Mouse (Mus musculus) liver, embryonic 11.5 days (tissue): ENCODE data around the gene Srcin1. TPM values are rescaled to one million over a fixed set of nuclear protein-coding genes. Genes with fewer than 3 reads are reported as not detected.

Experiments used
- ATAC-seq: fragments of 200-750 bp; cut with Nextera tagmentation; replicated peaks from 2 replicates; pipeline ENCODE4 v1.8.0; 2017; ENCODE audit warnings: moderate number of reproducible peaks, mild to moderate bottlenecking, moderate TSS enrichment, moderate library complexity; ENCODE audit not compliant: low FRiP score
- DNase-seq: peaks from one replicate; pipeline ENCODE4 v3.0.0-alpha.2; 2017; ENCODE audit warnings: low spot score
- H3K27ac ChIP-seq: fragments of 300-500 bp; sonication (generic); 2 replicates; pipeline ENCODE4 v1.5.1; 2014; ENCODE audit warnings: mild to moderate bottlenecking, low read depth, low read length, control low read depth
- H3K27me3 ChIP-seq: fragments of 300-500 bp; sonication (generic); replicated peaks from 2 replicates; pipeline ENCODE4 v1.6.1; 2014; ENCODE audit warnings: low read length, mixed read lengths; ENCODE audit not compliant: control insufficient read depth, insufficient read depth
- H3K36me3 ChIP-seq: fragments of 300-500 bp; sonication (generic); 2 replicates; pipeline ENCODE4 v1.6.1; 2014; ENCODE audit warnings: mild to moderate bottlenecking, low read length, moderate library complexity, mixed read lengths; ENCODE audit not compliant: control insufficient read depth, insufficient read depth
- H3K4me1 ChIP-seq: fragments of 300-500 bp; sonication (generic); replicated peaks from 2 replicates; pipeline ENCODE4 v1.6.1; 2014; ENCODE audit warnings: low read length, mixed read lengths; ENCODE audit not compliant: control insufficient read depth, insufficient read depth
- H3K4me2 ChIP-seq: fragments of 300-500 bp; sonication (generic); 2 replicates; pipeline ENCODE4 v1.6.1; 2014; ENCODE audit warnings: mild to moderate bottlenecking, control low read depth, moderate library complexity
- H3K4me3 ChIP-seq: fragments of 300-500 bp; sonication (generic); 2 replicates; pipeline ENCODE4 v1.5.1; 2014; ENCODE audit warnings: low read depth, low read length, control low read depth
- H3K9ac ChIP-seq: fragments of 300-500 bp; sonication (generic); 2 replicates; pipeline ENCODE4 v1.6.1; 2014; ENCODE audit warnings: low read depth, low read length, control low read depth
- H3K9me3 ChIP-seq: fragments of 300-500 bp; sonication (generic); 2 replicates; pipeline ENCODE4 v1.6.1; 2016; ENCODE audit warnings: low read length, inconsistent platforms, mixed read lengths; ENCODE audit not compliant: control insufficient read depth
- WGBS: fragments of 180-500 bp; shearing (Covaris S2); extraction: QIAGEN DNeasy Blood & Tissue Kit; methylation state at CpG from one replicate; pipeline ENCODE4 v1.1.7; 2014; 5-methylcytosine and 5-hydroxymethylcytosine counted together
- polyA plus RNA-seq: library from polyadenylated mRNA; unstranded; fragments of >200 nt; fragmentation: Nextera tagmentation; extraction: Ambion mirVana; gene quantifications from 2 replicates; pipeline ENCODE4 v1.2.1, GENCODE M21; 2014

Gene Srcin1
- polyA plus RNA-seq = 0.13 and 0.14 TPM in 2 replicates

- no peak for ATAC-seq
- H3K4me2 ChIP-seq = peak within 1 kb of the TSS; percentile 94
These were observed at the start of gene Srcin1 for GRCm38 (mm10) chr11:97576136-97576906. Gene Srcin1, minus strand, starts transcription at chr11:97576186.

DNA sequence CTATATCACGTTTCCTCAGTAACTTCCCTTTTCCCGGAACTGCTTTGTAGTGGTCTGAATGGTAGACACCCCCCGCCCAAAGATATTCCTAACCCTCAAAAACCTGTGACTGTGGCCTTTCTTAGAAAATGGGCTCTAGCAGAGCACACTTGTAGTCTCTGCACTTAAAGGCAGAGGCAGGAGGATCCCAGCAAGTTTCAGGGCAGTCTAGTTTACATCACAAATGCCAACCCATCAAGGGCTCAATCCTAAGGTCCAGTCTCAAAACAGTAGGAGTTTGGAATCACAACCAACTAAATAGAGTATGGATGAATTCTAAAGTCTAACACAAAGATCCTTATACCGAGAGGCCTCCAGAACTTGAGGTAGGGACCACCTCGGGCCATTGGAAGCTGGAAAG, 49.6 kb upstream of the Srcin1 start:
- Histone ChIP-seq H3K27me3 (peaks cover 72% of the 10 kb centered on the region), H3K4me2 (no peak overlapping the region), H3K36me3 (no peaks in the 10 kb centered on the region), H3K9ac (no peak overlapping the region), H3K9me3 (no peaks in the 10 kb centered on the region), H3K27ac (no peak overlapping the region), H3K4me1 (peaks cover 28% of the 10 kb centered on the region), H3K4me3 (no peak overlapping the region)
- ATAC-seq = no peak
- 55% methylated on average over 5 of the region's 5 CpGs for WGBS
- DNase-seq = no peak

More at GRCm38 (mm10) chr11:97576136-97576906, at the start of gene Srcin1:
- 27% methylated on average over 9 of the region's 9 CpGs for WGBS
- Histone ChIP-seq H3K36me3 (no peaks in the 10 kb centered on the region), H3K27me3 (peaks cover 68% of the 10 kb centered on the region), H3K27ac (no peak within 1 kb of the TSS), H3K4me1 (peaks cover 11% of the 10 kb centered on the region; the same call in 1 of the 2 replicates), H3K9me3 (no peaks in the 10 kb centered on the region), H3K9ac (no peak within 1 kb of the TSS), H3K4me3 (peak within 1 kb of the TSS; percentile 60)
- no peak for DNase-seq

DNA sequence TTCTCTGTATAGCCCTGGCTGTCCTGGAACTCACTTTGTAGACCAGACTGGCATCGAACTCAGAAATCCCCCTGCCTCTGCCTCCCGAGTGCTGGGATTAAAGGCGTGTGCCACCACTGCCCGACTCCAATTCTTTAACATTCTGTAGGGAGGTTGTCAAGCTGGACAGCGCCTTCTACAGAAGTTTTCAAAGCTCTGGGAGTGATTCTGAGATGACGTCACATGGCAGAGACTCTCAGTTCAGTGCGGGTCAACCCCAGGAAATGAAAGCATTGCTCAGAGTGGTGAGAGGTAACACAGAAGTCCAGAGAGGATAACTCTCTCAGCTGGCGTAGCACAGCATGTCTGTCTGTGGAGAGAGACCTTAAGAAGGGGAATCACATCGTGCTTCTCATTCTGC, 47.2 kb upstream of the Srcin1 start:
- H3K9me3 ChIP-seq = no peaks in the 10 kb centered on the region
- H3K27me3 ChIP-seq = peaks cover 50% of the 10 kb centered on the region
- DNase-seq = no peak
- no peak for ATAC-seq
- no peaks in the 10 kb centered on the region for H3K36me3 ChIP-seq
- WGBS = 56% methylated on average over 9 of the region's 9 CpGs
- H3K4me2 ChIP-seq = no peak overlapping the region
- H3K27ac ChIP-seq = no peak overlapping the region
- no peak overlapping the region for H3K4me3 ChIP-seq
- peaks cover 12% of the 10 kb centered on the region for H3K4me1 ChIP-seq
- H3K9ac ChIP-seq = no peak overlapping the region

DNA sequence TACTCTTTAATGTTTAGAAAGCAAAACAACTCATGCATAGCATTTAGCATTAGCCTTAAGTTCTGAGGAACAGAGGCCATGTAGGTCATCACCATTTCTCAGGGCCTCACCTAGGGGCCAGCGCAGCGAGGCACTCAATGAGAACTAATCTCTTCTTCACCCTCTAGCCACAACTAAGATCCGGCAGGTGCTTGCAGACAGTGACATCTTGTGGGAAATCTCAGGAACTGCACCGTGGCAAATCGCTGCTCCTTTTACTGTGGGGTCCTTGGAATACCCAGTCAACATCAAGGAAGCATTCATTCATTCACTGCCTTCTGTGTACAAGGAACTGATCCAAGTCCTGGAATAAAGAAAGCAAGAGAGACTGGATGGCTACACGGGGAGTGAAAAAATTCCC, 46.5 kb upstream of the Srcin1 start:
- ATAC-seq (no peak), DNase-seq (peak; percentile 56)
- WGBS = 5% methylated on average over 6 of the region's 6 CpGs
- H3K4me1 ChIP-seq = peaks cover 12% of the 10 kb centered on the region
- no peaks in the 10 kb centered on the region for H3K36me3 ChIP-seq
- peaks cover 46% of the 10 kb centered on the region for H3K27me3 ChIP-seq
- H3K9me3 ChIP-seq = no peaks in the 10 kb centered on the region
- no peak overlapping the region for H3K27ac ChIP-seq
- H3K9ac ChIP-seq = no peak overlapping the region
- no peak overlapping the region for H3K4me2 ChIP-seq
- no peak overlapping the region for H3K4me3 ChIP-seq

DNA sequence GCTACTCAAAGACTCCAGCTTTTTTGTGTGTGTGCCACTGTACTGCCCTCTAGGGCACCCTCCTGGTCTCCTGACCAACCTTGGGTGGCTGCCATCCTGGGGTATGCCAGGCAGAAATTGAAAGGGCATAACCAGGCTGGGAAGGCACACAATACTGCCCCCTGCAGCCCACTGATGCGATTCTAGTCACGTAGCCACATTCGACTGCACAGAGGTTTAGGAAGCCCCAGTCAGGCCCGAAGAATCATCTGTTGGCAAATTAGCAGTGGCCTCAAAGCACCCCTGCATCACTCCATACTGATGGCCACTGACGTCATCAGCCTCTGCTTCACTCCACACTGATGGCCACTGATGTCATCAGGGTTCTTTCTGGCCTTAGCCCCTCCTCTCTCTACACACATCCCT, 43.4 kb upstream of the Srcin1 start:
- Histone ChIP-seq H3K27me3 (peaks cover 24% of the 10 kb centered on the region), H3K4me3 (no peak overlapping the region), H3K4me2 (no peak overlapping the region), H3K9ac (no peak overlapping the region), H3K9me3 (no peaks in the 10 kb centered on the region), H3K4me1 (no peaks in the 10 kb centered on the region), H3K27ac (no peak overlapping the region), H3K36me3 (no peaks in the 10 kb centered on the region)
- DNase-seq (no peak), ATAC-seq (no peak)
- 56% methylated on average over 5 of the region's 5 CpGs for WGBS

- no peak overlapping the region for H3K4me3 ChIP-seq
- H3K36me3 ChIP-seq = no peaks in the 10 kb centered on the region
- peaks cover 14% of the 10 kb centered on the region for H3K27me3 ChIP-seq
- no peak overlapping the region for H3K4me2 ChIP-seq
- DNase-seq (no peak), ATAC-seq (no peak)
- WGBS = 48% methylated on average over 11 of the region's 11 CpGs
- no peak overlapping the region for H3K27ac ChIP-seq
- no peak overlapping the region for H3K9ac ChIP-seq
- H3K4me1 ChIP-seq = no peaks in the 10 kb centered on the region
- H3K9me3 ChIP-seq = no peaks in the 10 kb centered on the region
These were observed 42.4 kb upstream of the Srcin1 start for GRCm38 (mm10) chr11:97618368-97618767.

- no peaks in the 10 kb centered on the region for H3K9me3 ChIP-seq
- no peaks in the 10 kb centered on the region for H3K4me1 ChIP-seq
- no peaks in the 10 kb centered on the region for H3K36me3 ChIP-seq
- H3K27ac ChIP-seq = no peak overlapping the region
- no peak for DNase-seq
- no peak overlapping the region for H3K4me3 ChIP-seq
- no peak for ATAC-seq
- H3K4me2 ChIP-seq = no peak overlapping the region
- 70% methylated on average over 4 of the region's 4 CpGs for WGBS
- no peak overlapping the region for H3K9ac ChIP-seq
- peaks cover 15% of the 10 kb centered on the region for H3K27me3 ChIP-seq
These were observed 39.3 kb upstream of the Srcin1 start for GRCm38 (mm10) chr11:97615276-97615675.

DNA sequence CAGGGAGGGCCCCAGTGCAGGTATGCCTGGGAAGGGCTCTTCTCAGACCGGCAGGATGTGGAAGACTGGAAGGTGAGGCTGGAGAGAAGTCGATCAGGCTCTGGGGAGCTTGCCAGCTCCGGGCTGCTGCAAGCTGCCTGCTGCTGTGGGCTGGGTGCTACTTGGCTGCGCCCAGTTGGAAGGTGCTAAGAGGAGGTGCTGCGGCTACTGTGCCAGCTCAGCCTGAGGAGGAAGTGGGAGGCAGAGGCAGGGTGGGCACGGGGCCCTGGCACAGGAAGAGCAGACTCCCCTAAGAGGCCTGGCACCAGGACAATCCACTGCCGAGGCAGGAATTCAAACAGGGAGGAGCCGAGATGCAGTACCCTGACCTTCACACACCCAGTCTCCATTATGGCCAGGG, 35.1 kb upstream of the Srcin1 start:
- 70% methylated on average over 8 of the region's 8 CpGs for WGBS
- no peak overlapping the region for H3K27ac ChIP-seq
- H3K4me2 ChIP-seq = no peak overlapping the region
- H3K36me3 ChIP-seq = no peaks in the 10 kb centered on the region
- no peaks in the 10 kb centered on the region for H3K9me3 ChIP-seq
- peaks cover 3% of the 10 kb centered on the region for H3K27me3 ChIP-seq
- DNase-seq (no peak), ATAC-seq (no peak)
- H3K4me1 ChIP-seq = no peaks in the 10 kb centered on the region
- H3K4me3 ChIP-seq = no peak overlapping the region
- no peak overlapping the region for H3K9ac ChIP-seq

DNA sequence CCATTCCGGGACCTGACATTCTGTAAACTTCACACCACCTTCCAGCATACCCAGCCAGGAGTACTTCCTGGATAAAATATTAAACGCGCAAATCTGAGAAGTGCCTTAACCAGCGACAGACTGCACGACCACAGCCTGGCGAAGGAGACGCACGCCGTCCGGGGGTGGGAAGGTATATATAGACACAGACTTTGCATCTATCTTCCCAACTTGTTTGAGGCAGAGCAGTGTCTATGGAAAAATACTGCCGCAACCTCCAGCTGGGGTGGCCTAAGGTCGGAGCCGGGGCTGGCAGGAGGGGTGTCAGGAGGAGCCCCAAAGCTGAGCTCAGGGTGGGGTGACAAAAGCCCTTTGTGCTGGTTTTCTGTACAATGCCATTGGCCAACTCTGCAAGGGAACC, 33.8 kb upstream of the Srcin1 start:
- WGBS = 85% methylated on average over 13 of the region's 13 CpGs
- Histone ChIP-seq H3K9me3 (no peaks in the 10 kb centered on the region), H3K4me2 (no peak overlapping the region), H3K4me3 (no peak overlapping the region), H3K9ac (no peak overlapping the region), H3K4me1 (no peaks in the 10 kb centered on the region), H3K27ac (no peak overlapping the region), H3K27me3 (peaks cover 3% of the 10 kb centered on the region; the same call in 1 of the 2 replicates), H3K36me3 (no peaks in the 10 kb centered on the region)
- DNase-seq (no peak), ATAC-seq (no peak)
